Mouse (Mus musculus) kidney, postnatal 0 days (tissue): ENCODE results near the gene Tmod1. TPM values are rescaled to one million over a fixed set of nuclear protein-coding genes. Genes with fewer than 3 reads are reported as not detected.

Experiments
- ATAC-seq: fragments of 200-750 bp; cut with Nextera tagmentation; replicated peaks from 2 replicates; pipeline ENCODE4 v1.8.0; 2017; ENCODE audit warnings: low read depth, moderate number of reproducible peaks, moderate TSS enrichment, moderate library complexity; ENCODE audit not compliant: low FRiP score
- DNase-seq: peaks from one replicate; pipeline ENCODE4 v3.0.0-alpha.2; 2016; ENCODE audit warnings: low spot score
- H3K27ac ChIP-seq: fragments of 300-500 bp; sonication (generic); 2 replicates; pipeline ENCODE4 v1.5.1; 2014; ENCODE audit warnings: mild to moderate bottlenecking
- H3K27me3 ChIP-seq: fragments of 300-500 bp; sonication (generic); 2 replicates; pipeline ENCODE4 v1.6.1; 2014; ENCODE audit warnings: low read length, mixed read lengths; ENCODE audit not compliant: insufficient read depth
- H3K36me3 ChIP-seq: fragments of 300-500 bp; sonication (generic); 2 replicates; pipeline ENCODE4 v1.6.1; 2014; ENCODE audit warnings: low read length, mixed read lengths; ENCODE audit not compliant: insufficient read depth
- H3K4me1 ChIP-seq: fragments of 300-500 bp; sonication (generic); replicated peaks from 2 replicates; pipeline ENCODE4 v1.6.1; 2014; ENCODE audit warnings: antibody characterized with exemption, low read length, mixed read lengths; ENCODE audit not compliant: insufficient read depth
- H3K4me2 ChIP-seq: fragments of 300-500 bp; sonication (generic); 2 replicates; pipeline ENCODE4 v1.6.1; 2014; ENCODE audit warnings: mild to moderate bottlenecking, low read length, moderate library complexity, mixed read lengths
- H3K4me3 ChIP-seq: fragments of 300-500 bp; sonication (generic); replicated peaks from 2 replicates; pipeline ENCODE4 v1.5.1; 2014; ENCODE audit warnings: low read depth, low read length
- H3K9ac ChIP-seq: fragments of 300-500 bp; sonication (generic); 2 replicates; pipeline ENCODE4 v1.6.1; 2014; ENCODE audit warnings: low read depth, low read length
- H3K9me3 ChIP-seq: fragments of 300-500 bp; sonication (generic); replicated peaks from 2 replicates; pipeline ENCODE4 v1.6.1; 2016; ENCODE audit warnings: low read length, inconsistent platforms, mixed read lengths
- CTCF ChIP-seq: IDR thresholded peaks from 2 replicates; pipeline ENCODE4 v1.5.1; 2016; ENCODE audit warnings: antibody characterized with exemption, low read depth, mild to moderate bottlenecking, moderate library complexity
- WGBS: fragments of 180-500 bp; shearing (Covaris S2); extraction: QIAGEN DNeasy Blood & Tissue Kit; methylation state at CpG from one replicate; pipeline ENCODE4 v1.1.7; 2014; 5-methylcytosine and 5-hydroxymethylcytosine counted together
- polyA plus RNA-seq: library from polyadenylated mRNA; unstranded; fragments of >200 nt; fragmentation: Nextera tagmentation; extraction: Ambion mirVana; gene quantifications from 2 replicates; pipeline ENCODE4 v1.2.1, GENCODE M21; 2015

The Tmod1 gene
- polyA plus RNA-seq, 1 experiment from 2014 or later: 5.5 TPM

- ATAC-seq (no peak), DNase-seq (peak; percentile 12)
- Histone ChIP-seq H3K4me2 (peak overlapping the region; percentile 61), H3K4me1 (no peaks in the 10 kb centered on the region), H3K9ac (0 out of 2 replicates have a peak overlapping the region, but pooled peaks have one; percentile 31), H3K27ac (no peak overlapping the region), H3K4me3 (peak overlapping the region; percentile 39), H3K9me3 (no peaks in the 10 kb centered on the region), H3K27me3 (peaks cover 8% of the 10 kb centered on the region; the same call in 1 of the 2 replicates), H3K36me3 (no peaks in the 10 kb centered on the region)
- WGBS: 8% methylated on average over 12 of the region's 12 CpGs
- no peak for TF ChIP-seq CTCF
Observed at GRCm38 (mm10) chr4:46038591-46038891, 194 bp upstream of the Tmod1 start.

GRCm38 (mm10) chr4:46039899-46040298 lies 1.2 kb downstream of the Tmod1 start:
- ATAC-seq: no peak
- Histone ChIP-seq H3K27me3 (peaks cover 8% of the 10 kb centered on the region; the same call in 1 of the 2 replicates), H3K4me1 (no peaks in the 10 kb centered on the region), H3K36me3 (no peaks in the 10 kb centered on the region), H3K9me3 (no peaks in the 10 kb centered on the region), H3K27ac (no peak overlapping the region), H3K9ac (no peak overlapping the region), H3K4me3 (peak overlapping the region; percentile 39), H3K4me2 (peak overlapping the region; percentile 61)
- no peak for DNase-seq
- TF ChIP-seq CTCF: no peak
- 18% methylated on average over 6 of the region's 6 CpGs for WGBS

GRCm38 (mm10) chr4:46040594-46041192 lies 2.0 kb downstream of the Tmod1 start:
- Histone ChIP-seq H3K27ac (no peak overlapping the region), H3K36me3 (no peaks in the 10 kb centered on the region), H3K9me3 (no peaks in the 10 kb centered on the region), H3K4me3 (no peak overlapping the region), H3K9ac (no peak overlapping the region), H3K4me1 (no peaks in the 10 kb centered on the region), H3K27me3 (peaks cover 8% of the 10 kb centered on the region; the same call in 1 of the 2 replicates), H3K4me2 (no peak overlapping the region)
- peak; percentile 67 for TF ChIP-seq CTCF
- WGBS: 22% methylated on average over 9 of the region's 9 CpGs
- ATAC-seq: 0 out of 2 replicates have a peak, but pooled peaks have one; percentile 11
- DNase-seq: peak; percentile 57

- no peak for ATAC-seq
- no peak for DNase-seq
- H3K36me3 ChIP-seq: no peaks in the 10 kb centered on the region
- no peak overlapping the region for H3K9ac ChIP-seq
- peaks cover 8% of the 10 kb centered on the region; the same call in 1 of the 2 replicates for H3K27me3 ChIP-seq
- no peak overlapping the region for H3K4me3 ChIP-seq
- TF ChIP-seq CTCF: no peak
- no peaks in the 10 kb centered on the region for H3K9me3 ChIP-seq
- no peak overlapping the region for H3K27ac ChIP-seq
- 44% methylated on average over 7 of the region's 7 CpGs for WGBS
- H3K4me2 ChIP-seq: no peak overlapping the region
- H3K4me1 ChIP-seq: no peaks in the 10 kb centered on the region
Observed at GRCm38 (mm10) chr4:46041761-46042504, 3.2 kb downstream of the Tmod1 start.

GRCm38 (mm10) chr4:46042505-46042850 lies 3.7 kb downstream of the Tmod1 start:
- Histone ChIP-seq H3K9me3 (no peaks in the 10 kb centered on the region), H3K4me1 (no peaks in the 10 kb centered on the region), H3K27me3 (peaks cover 8% of the 10 kb centered on the region; the same call in 1 of the 2 replicates), H3K9ac (no peak overlapping the region), H3K4me2 (no peak overlapping the region), H3K36me3 (no peaks in the 10 kb centered on the region), H3K4me3 (no peak overlapping the region), H3K27ac (no peak overlapping the region)
- ATAC-seq: no peak
- no peak for DNase-seq
- TF ChIP-seq CTCF: no peak
- 61% methylated on average over 5 of the region's 5 CpGs for WGBS

DNA sequence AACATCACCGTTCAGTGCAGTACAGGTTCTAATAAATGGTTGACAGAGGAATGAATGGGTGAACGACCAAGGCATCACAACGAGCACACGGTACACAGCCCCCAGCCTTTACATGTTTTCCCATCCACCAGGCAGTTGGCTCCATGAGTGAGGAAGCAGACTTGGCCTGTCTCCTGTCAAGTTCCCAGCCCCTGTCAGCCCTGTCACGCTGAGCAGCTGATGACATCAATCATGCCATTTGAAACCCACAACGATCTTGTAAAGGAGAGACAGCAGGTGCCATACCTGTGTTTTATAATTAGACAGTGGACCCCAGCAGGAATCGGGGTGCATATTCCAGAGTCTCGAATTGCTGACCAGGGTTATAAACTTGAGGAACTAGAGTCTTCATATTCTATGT lies 4.6 kb downstream of the Tmod1 start:
- H3K9ac ChIP-seq: no peak overlapping the region

More for the DNA sequence above, 4.6 kb downstream of the Tmod1 start:
- TF ChIP-seq CTCF: no peak
- peaks cover 3% of the 10 kb centered on the region; the same call in 1 of the 2 replicates for H3K27me3 ChIP-seq
- no peaks in the 10 kb centered on the region for H3K36me3 ChIP-seq
- H3K4me3 ChIP-seq: no peak overlapping the region
- 56% methylated on average over 8 of the region's 8 CpGs for WGBS
- H3K4me2 ChIP-seq: no peak overlapping the region
- ATAC-seq (no peak), DNase-seq (no peak)
- no peaks in the 10 kb centered on the region for H3K4me1 ChIP-seq
- no peaks in the 10 kb centered on the region for H3K9me3 ChIP-seq
- no peak overlapping the region for H3K27ac ChIP-seq
